Mouse (Mus musculus) T-helper 17 cell (primary cell): ENCODE measurements around the gene Tedc2.

ENCODE experiments used
- in situ Hi-C, 2 experiments: fragments of 300-600 bp; cut with MboI, MseI; formaldehyde crosslinking; loops; 1 replicate in 1 of 2; 2 replicates in 1 of 2; pipeline ENCODE4 v1.15.1; 2025; ENCODE audit warnings: high pct_unique_total_duplicates in 2 of 2

Tedc2 gene

DNA sequence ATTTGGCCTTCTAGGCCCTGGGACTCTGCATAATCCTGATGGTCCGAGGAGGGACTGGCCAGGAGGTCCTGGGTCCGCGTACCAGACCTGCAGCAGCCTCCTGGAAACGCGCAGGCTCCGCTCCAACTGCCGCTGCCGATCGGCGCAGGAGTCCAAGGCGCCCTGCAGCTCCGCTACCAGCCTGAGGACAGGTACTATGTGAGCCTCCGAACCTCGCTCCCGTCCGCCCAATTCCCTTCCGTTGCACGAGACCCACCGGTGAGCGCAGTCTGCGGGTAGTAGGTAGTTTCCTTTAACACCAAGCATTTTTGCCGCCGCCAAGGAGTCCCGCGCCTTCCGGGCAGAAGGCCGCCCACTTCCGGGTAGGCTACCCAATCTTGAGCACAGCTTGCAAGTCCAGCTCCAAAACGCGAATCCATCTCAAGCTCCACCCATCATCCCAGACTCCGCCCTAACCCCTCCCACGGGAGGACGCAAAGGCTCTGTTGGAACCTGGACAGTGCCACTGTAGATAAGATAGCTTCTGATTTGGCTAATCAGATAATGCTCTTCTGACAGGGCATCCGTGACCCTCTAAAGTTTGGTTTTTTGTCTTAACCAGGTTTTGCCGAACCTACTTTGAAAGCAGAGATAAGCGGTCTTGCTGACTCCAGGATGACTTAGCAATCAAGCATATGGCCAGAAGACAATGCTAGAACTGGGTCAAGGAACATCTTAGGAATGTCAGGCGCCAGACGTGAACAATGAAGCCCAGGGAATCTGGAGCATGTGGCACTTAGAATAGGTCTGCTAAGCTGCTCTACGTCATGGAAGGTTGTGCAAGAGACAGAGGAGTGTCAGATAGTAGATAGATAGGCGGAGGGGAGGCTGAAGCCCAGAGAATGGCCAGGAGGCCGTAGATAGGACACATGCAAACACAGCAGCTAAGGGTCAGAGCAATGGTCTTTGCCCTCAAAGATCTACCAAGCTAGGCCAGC, at the start of gene Tedc2:
Gene Tedc2 (minus strand): TSS at position 417 of the 977 bp plus-strand sequence.
- in situ Hi-C loops = loop anchor here in 1 of 2 experiments (5.0 kb wide), 1 partner anchor 62 kb away; no protein-coding TSS in a partner anchor

DNA sequence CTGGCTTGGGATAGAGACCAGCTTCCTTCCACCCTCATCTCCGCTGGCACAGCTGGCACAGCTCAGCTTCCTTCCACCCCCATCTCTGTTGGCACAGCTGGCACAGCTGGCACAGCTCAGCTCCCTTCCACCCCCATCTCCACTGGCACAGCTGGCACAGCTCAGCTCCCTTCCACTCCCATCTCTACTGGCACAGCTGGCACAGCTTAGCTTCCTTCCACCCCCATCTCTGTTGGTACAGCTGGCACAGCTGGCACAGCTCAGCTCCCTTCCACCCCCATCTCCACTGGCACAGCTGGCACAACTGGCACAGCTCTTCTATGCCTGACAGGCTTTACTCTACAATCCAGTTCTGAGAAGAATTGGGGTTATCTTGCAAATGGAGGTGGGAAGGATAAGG, 46.5 kb upstream of the Tedc2 start:
- in situ Hi-C loops = no loop called here

DNA sequence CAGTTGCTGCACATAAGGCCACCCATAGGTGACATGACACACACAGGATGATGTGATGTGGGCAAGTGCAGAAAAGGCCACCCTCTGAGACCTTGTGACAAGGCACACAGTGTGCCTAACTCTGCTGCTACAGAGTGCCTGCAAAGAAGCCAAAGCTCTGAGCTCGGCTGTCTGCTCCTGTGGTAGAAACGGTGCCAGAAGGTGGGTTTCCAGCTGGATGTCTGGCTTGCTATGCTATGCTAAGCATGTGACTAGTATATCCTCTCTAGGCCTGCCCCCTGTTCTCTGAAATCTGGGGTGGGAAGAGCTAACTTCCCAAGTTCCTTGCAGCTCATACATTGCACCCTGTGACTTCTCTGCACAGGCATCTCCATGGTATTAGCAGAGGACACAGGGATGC, 44.1 kb upstream of the Tedc2 start:
- in situ Hi-C loops = no loop called here

DNA sequence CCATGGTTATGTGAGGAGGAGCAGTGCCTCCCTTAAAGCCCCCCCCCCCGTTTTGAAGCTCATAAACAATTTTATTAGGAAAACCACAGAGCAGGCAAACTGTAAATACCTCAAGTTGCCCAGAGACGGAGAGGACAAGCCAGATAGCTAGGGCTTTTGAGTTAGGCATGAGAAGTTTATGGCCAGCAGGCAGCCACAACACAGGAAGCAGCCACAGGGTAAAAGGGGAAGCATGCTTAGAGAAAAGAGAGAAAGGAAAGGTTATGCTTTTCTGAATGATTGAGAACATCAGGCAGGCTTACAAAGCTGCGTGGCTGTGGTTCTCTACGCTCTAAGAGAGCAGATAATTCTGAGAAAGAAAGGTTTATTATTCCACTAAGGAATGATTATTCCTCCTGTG, 39.9 kb upstream of the Tedc2 start:
- in situ Hi-C loops = no loop called here

DNA sequence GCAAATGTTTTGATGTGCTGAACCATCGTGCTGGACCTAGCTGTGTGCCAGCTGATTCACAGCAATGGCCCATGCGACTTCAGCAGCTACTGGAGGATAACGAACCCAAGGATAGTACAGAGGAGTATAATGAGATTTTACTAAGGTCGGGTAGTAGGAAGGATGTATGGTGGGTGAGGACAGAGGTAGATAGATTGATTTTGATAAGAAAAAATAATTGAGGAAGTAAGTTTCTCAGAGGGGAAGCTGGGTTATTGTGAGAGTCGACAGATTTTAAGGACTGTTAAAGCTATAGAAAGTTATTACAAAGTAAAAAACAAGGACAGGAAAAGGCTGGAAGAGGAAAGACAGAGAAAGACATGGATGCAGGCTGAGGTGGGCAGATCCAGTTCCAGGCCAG, 39.1 kb upstream of the Tedc2 start:
- in situ Hi-C loops = no loop called here

DNA sequence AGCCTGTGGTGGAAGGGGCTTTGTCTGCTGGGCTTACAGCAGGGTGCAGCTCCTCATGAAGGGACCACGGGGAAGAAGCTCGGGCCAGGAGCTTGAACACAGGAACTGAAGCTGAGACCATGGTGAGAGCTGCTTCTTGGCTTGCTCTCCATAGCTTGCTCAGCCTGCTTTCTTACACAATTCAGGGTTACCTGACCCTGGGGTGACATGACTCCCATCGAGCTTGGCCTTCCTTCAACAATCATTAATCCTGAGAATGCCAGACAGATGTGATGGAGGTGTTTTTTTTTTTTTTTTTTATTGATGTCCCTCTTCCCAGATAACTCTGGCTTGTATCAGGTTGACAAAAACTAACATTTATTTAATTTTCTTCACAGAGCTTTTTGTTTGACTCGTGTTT, 38.3 kb upstream of the Tedc2 start:
- in situ Hi-C loops = no loop called here

DNA sequence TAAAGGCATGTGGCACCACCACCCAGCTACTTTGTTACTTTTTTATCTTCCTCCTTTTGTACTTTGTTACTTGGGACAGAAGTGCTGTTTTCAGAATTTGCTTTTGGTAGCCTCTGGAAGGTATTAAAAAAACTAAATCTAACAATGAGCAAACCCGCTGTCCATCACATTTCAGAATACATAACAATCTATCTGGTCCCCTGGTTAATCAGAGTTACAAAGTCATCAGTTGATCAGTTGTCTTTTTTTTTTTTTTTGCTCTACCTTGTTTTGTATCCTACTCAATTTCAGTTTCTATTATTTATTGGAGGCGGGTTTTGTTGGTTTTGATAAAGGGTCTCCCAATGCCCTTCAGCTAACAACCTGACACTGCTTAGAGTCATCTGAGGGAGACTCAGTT, 31.7 kb upstream of the Tedc2 start:
- in situ Hi-C loops = no loop called here

DNA sequence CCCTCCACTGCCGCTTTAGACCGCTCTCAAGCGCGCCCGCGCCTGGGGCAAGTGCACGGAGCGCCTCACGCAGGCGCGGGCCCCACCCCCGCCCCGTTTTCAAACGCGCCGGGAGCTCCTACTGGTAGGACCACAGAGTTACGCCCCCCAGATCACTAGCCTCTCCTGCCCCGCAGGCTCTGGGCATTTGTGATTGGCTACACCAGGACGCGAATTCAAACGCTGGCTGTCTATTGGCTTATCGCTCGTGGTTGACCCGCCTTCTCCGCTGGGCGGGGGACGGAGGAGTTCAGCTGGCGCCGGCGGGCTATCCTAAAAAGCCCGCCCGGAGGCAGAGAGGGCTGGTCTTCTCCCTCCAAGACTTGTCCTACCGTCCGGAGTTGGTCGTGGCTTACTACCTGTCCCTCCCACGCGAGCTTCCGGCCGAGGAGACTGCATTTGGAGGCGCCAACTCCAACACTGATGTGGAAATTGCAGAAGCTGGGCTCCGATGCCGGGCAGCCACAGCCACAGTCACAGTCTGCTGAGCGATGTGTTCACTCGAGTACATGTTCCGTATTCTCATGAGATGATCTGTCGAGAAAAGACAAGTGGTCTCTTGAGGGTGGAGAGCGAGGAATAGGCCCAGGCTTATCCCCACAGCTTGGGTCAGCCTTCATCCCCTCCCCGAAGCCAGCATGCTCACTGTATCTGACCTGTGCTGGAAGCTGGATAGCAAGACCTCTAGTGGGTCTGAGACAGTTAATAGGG, 30.8 kb upstream of the Tedc2 start, which contains the start of gene Ccnf:
Gene Ccnf (minus strand): TSS at position 165 of the 750 bp plus-strand sequence.
- in situ Hi-C loops = no loop called here

DNA sequence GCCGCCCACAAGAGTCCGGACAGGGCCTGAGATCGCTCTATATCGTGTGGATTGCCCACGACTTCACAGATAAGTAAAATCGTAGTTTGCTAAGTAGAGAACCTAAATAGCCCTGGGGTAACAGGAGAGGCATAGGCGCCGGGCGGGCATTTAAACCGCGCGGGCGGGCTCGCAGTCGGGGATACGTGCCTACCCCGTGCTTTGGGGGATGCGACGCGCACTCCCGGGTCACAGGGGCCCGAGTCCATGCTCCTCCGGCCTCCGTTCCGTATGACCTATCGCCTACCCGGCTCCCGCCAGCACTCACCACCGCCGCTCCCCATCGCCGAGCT, 30.3 kb upstream of the Tedc2 start:
- in situ Hi-C loops = no loop called here

DNA sequence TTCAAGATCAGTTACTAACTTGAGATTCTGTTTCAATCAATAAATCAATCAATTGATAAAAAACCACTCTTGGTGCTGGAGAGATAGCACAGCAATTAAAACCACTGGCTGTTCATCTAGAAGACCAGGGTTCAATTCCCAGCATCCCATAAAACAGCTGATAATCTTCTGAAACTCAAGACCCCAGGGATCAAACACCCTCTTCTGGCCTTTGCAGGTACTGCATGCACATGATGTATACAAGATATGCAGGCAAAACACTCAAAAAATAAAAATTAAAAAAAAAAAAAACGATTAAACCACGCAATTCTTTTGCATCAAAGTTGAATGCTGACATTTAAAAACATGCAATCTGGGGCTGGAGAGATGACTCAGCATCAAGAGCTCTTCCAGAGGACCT, 28.0 kb upstream of the Tedc2 start:
- in situ Hi-C loops = no loop called here

DNA sequence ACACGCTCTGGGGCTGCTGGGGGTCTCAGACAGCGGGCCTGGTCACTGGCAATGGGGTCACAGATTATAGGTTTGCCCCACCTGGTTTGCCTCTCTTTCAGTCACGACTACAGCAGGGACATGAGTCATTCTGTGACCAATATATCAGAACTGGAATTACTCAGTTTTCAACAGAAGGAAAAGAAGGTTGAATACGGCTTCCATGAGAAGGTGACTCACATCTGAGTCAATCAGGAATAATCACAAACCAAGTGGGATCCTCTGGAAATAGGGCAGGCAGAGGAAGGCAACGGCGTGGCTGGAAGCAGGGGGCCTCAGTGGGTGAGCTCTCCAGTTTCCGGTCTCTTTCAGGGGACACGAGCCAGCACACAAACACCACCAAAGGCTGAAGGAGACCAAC, 23.4 kb upstream of the Tedc2 start:
- in situ Hi-C loops = no loop called here

DNA sequence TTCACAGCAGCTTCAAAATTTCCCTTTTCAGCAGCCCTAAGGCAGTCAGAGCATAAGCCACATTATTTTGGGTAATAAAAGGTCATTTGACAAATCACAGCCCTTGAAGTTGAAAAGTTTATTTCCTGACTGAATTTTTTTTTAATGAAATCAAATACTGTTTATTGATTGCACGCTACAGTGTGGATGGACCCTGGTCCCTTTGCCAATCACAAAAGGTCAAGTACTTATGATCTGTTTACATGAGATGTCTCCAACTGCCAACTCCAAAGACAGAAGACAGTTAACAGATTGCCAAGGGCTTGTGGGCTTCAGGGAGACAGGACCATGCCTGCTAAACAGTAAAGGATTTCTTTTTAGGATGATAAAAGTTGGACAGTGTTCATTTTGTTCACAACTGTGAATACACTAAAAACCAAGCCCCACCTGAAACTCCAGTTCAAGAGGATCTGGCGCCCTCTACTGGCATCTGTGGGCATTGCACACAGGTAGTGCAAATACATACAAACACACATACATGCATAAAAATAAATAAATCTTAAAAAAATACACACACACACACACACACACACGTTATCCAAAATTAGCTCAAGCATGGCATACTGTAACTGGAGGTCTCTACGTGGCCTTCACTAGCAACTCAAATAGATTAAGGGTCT, 22.8 kb upstream of the Tedc2 start:
- in situ Hi-C loops = no loop called here

DNA sequence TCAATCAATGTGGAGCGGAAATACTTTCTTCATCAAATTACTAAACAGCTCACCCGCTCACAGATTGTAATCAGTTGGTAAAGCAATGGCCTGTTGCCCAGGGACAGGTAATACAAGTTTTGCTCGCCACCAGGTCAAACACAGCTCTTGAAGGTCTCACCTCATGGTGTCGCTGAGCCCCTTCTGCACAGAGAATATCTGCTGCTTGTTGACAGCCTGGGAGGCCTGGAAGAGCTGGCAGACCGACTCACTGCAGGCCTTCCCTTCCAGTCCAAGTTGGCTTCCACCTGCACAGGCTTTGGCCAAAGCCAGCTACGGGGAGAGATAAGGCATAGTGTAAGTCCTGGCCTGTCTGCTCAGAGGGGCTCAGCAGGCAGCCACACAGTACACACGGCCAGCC, 16.3 kb upstream of the Tedc2 start:
- in situ Hi-C loops = no loop called here

DNA sequence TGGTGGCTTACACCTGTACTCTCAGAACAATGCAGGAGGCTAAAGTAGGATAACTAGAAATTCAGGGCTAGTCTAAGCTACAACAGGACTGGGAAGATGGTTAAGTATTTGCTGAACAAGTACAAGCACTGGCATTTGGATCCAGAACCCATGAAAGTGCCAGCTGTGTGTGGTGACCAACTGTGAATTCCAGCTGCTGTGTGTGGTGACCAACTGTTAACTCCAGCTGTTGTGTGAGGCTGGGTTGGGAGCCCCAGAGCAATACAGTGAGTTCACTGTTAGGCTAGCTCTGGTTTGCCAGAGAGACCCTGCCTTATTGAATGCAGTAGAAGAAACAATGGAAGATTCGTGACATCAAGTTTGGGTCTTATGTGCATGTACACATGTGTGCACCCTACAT, 15.8 kb upstream of the Tedc2 start:
- in situ Hi-C loops = no loop called here

DNA sequence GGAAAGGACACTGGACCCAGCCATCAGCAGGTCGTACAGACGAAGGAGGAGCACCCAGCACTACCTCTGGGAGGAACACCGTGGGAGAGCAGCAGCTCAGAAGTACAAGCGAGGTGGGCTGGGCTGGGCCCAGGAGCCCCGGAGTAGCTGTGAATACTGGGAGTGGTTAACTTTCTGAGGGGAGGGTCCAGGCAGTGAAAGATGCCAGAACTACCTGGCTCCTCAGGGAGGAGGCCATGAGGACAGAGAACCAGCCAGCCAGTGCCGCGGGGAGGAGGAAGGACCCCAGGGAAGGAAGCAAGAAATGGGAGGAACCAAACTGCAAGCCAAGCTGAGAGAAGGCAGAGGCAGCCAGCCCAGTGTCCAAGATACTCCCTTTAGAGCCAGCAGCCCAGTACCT, 7.3 kb upstream of the Tedc2 start:
- in situ Hi-C loops = no loop called here

DNA sequence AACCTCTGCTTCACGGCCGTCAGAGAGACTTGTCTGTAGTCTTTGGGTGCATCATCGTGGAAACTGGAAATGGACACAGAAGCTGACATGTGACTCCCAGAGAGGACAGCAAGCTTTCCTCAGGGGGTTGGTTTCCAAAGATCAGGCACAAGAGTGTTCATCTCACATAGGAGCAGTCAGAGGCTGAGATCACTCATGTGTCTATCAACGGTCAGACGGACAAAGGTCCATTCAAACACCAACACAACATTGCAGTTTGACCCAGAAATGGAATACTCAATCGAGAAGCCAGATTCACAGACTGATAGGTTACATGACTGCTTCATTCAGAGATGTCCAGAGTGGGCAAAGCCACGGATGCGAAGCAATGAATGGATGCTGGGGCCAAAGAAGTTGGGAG, 6.1 kb upstream of the Tedc2 start:
- in situ Hi-C loops = no loop called here

DNA sequence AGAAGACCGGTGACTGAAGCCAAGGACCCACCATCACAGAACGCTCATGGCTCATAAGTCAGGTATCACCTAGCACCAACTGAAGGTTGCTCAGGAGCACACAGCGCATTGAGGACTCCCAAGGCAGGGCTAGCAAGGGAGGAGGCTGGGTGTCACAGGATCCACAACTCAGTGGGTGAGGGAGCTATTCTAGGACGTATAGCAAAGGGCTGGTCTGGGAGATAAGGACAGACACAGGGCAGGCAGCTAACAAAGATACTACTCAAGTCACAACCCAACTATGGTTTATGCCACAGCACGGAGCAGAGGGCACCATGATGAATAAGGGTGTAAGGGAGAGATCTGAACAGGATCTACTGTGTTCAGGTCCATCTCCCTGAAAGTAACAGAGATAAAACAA, 5.2 kb upstream of the Tedc2 start:
- in situ Hi-C loops = no loop called here

DNA sequence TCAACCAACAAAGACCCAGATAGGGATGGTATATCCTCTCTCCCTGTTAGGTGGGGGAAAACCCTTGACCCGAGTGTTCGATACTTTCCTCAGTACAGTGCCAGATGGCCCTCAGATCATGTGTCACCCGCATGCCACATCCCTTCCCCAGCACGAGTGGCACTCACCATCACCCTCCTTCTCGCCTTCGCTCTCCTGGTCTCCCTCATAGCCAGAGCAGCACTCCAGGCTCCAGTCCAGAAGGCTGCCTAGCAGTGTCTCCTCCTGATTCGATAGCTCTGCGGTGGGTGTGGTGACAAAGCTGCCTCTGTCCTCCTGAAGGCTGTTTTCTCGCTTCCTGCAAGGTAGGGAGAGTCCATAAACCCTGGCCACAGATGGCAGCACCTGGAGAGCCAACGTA, 4.1 kb upstream of the Tedc2 start:
- in situ Hi-C loops = loop anchor here in 1 of 2 experiments (5.0 kb wide), 1 partner anchor 58 kb away; no protein-coding TSS in a partner anchor

DNA sequence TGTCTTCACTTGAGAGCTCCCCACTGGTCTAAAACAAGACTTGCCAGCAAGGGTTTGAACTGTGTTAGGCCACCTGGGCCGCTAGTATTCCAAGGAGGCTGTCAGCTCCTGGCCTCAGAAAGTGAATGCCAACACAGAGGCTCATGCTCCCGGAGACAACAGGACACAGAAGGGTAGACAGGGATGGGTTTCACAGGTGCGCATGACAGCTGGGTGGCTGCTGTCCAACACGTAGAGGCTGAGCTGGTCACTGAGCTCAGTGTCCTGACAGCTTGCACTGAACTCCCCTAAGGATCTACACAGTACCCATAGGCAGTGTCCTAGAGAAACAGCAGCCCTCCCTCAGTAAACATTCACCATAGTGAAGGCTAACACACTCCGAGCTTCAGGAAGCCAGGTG, 2.9 kb upstream of the Tedc2 start:
- in situ Hi-C loops = loop anchor here in 1 of 2 experiments (5.0 kb wide), 1 partner anchor 59 kb away; no protein-coding TSS in a partner anchor

DNA sequence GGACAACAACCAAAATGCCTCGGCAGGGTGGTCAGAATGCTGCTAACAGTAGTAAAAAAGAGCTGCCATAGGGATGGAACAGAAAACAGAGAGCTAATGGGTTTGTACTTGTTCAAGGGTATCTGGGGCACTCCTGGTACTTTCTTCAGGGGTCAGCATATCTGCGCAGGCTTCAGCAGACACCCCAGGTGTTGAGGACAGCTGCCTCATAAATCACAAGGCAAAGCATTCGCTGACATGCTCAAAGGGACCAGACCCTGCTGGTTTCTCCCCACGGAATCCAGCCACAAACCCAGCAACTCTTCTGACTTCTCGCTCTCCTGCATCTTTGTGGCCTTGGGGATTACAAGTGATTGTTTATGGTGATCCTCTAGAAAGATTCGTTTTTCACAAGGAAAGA, 2.0 kb upstream of the Tedc2 start:
- in situ Hi-C loops = loop anchor here in 1 of 2 experiments (5.0 kb wide), 1 partner anchor 60 kb away; no protein-coding TSS in a partner anchor

DNA sequence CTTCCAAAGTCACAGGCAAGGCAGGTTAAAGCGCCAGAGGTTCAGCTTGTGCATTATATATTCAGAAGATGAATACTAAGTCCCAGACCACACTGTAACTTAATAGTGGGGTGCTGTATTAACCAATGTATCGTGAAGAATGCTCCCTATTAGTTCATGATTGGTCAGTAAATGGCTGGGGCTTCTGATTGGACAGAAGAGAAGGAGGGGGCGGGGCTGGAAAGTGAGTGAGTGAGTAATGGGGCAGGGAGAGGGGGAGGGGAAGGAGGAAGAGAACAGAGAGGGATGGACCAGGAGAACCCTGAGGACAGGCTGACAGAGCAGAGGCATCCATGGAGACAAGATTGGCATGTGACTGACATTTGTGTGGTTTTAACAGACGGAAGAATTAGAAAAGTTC, 3.8 kb downstream of the Tedc2 start:
- in situ Hi-C loops = no loop called here

DNA sequence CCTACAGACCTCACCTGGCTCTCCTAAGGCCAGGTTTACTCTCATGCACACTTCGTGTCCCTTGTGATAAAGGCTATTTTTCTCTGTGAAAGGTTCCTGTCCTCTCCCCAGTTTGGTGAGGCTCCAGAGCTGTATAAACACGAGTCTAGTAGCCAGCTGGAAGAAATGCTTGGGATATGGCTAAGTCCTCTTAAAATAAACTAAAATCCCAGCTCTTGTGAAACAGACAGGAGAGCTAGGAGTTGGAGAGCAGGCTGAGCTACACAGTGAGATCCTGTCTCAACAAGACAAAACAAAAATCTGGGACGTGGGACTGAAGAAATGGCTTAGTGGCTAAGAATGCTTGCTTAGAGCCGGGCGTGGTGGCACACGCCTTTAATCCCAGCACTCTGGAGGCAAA, 7.5 kb downstream of the Tedc2 start:
- in situ Hi-C loops = no loop called here
